Mouse (Mus musculus) lung, postnatal 10 days (tissue): ENCODE measurements around the gene Spata3.
A peak's percentile ranks its signal among the peaks of the same experiment; 100 is the strongest.

Source experiments
- DNase-seq: peaks from one replicate; pipeline ENCODE4 v3.0.0; 2021

Gene Spata3

DNA sequence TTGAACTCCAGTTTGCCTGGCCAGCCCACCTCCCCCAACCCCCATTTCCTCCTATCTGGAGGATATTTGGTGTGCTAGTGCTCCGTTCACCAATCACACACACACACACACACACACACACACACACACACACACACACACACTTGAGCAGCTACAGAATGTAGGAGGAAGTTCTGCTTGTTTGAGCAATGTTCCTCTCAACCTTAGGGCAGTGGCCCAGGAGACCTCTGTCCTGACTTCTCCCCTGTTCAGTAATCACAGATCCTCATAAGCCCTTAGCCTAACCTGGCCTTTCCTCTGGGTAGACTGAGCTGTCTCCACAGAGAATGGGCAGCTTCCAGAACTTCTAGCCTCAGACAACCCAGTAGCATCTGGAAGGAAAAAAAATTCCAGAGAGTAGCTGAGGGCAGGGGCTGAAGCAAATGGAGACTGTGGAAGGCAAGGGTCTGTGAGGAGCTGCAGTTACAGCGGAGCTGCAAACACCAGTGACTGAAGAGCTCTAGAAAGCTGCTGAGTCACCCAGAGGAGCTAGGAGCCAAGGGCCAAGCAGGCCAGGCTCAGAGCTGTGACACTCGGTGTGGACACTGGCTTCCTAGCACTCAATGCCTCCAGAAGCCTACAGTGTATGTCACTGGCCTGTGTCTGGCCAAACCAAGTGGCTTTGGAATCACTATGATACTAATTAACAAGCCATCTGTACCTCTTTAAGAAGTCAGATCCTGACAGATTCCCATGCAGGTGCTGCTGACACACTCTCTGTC, 21.8 kb downstream of the Spata3 start:
- DNase-seq, result peak; percentile 38

DNA sequence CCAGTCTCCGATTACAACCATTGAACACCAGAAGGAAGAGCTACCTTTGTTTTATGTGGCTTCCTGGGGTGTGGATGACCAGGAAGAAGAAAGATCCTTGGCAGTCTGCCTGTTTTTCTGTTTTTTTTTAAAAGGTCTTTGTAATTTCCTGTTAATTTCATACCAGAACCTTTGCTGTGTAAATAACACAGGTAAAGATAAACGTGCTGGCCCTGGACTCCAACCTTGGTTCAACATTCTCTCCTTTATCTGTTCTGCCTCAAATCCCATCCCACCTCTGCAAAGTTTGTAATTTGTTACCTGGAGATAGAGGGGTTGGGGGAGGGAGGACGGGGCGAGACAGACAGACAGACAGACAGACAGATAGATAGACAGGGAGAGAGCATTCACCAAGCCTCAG, 23.5 kb downstream of the Spata3 start:
- DNase-seq, result no peak

DNA sequence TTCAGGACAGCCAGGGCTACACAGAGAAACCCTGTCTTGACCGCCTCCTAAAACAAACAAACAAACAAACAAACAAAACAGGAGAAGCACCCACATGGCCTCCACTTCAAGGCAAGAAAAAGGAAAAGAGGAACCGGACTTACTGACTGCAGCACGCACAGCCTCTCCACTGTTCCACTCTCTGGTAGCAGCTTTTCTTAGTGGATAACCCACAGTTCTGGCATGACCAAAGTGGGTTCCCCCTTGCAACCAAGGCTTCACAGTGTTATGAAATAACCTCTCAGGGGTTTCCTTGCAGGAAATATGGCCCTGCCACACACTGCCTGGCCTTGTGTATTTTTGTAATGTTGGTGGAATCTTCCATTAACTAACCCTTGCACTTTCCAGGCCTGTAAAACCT, 24.2 kb downstream of the Spata3 start:
- no peak for DNase-seq

- DNase-seq, result no peak
These were observed 28.4 kb downstream of the Spata3 start for GRCm38 (mm10) chr1:86045056-86045455.

GRCm38 (mm10) chr1:86045848-86046805, 29.5 kb downstream of the Spata3 start, which contains the start of gene 2810459M11Rik:
Gene 2810459M11Rik (plus strand): TSS chr1:86045863.
- DNase-seq, result peak; percentile 36

GRCm38 (mm10) chr1:86046833-86047563, 30.4 kb downstream of the Spata3 start:
- no peak for DNase-seq

DNA sequence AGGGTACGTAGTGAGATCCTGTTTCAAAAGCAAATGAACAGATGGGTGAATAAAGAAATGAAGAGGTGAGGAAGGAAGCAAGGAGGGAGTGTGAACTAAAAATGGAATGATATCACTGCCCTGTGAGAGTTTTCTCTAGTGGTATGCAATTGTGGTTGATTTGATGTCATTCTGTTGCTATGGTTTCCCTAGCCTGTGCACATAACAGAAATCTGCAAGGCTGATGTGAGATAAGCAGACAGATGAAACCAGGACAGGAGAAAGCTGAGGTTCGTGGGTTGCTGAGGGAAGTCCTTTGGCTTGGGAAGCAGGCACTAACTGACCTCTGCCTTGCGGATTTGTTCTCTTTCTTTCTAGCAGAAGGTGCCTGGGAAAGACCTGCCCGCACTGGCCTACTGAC, 31.6 kb downstream of the Spata3 start:
- no peak for DNase-seq

GRCm38 (mm10) chr1:86048744-86049143, 32.1 kb downstream of the Spata3 start:
- no peak for DNase-seq

DNA sequence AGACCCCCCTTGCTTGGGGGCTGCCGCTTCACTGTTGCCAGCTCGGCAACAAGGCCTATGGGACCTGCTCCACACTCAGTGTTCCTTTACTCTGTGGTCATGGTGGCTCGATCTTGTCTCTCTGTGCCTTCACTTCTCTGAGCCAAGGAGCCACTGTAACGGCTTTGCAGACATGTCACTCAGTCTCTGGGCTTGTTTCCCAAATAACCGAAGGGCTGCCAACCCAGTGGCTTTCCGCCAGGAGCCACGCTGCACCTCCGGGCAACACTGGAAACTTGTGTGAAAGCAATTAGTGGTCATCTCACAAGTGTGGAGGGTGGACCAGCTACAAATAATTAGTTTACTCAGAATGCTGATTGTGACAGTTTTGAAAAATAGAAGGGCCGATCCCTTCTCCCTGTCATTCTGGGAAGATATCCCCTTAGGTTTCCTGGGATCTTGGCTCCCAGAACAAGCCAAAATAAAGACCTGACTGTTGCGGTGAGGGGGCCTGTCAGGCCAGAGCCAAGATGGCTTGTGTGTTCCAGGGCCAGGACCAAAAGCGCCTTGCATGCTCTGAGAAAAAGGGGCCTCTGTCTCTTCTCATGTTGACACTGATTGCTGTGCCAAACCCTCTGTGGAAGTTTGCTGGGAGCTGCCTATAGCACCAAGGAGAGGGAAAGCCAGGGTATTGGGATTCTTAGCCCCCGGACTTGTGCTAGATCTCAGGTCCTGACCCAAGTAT, 36.7 kb downstream of the Spata3 start:
- no peak for DNase-seq

- no peak for DNase-seq
These were observed 38.3 kb downstream of the Spata3 start for GRCm38 (mm10) chr1:86054943-86055342.

- no peak for DNase-seq
These were observed 39.7 kb downstream of the Spata3 start for GRCm38 (mm10) chr1:86056284-86056683.

- DNase-seq, result peak; percentile 96
These were observed 42.5 kb downstream of the Spata3 start for GRCm38 (mm10) chr1:86058856-86059769.

DNA sequence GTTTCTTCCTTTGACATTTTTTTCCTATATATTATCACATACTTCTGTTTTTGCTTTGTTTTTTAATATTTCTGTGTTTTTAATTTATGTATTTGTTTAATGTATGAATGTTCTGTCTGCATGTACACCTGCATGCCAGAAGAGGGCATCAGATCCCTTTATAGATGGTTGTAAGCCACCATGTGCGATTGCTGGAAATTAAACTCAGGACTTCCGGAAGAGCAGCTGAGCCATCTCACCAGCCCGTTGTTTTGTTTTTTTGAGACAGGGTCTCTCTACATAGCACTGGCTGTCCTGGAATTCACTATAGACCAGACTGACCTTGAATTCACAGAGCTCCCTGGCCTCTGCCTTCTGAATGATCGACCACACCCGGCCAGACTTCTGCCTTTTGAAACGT, 45.9 kb downstream of the Spata3 start:
- no peak for DNase-seq

DNA sequence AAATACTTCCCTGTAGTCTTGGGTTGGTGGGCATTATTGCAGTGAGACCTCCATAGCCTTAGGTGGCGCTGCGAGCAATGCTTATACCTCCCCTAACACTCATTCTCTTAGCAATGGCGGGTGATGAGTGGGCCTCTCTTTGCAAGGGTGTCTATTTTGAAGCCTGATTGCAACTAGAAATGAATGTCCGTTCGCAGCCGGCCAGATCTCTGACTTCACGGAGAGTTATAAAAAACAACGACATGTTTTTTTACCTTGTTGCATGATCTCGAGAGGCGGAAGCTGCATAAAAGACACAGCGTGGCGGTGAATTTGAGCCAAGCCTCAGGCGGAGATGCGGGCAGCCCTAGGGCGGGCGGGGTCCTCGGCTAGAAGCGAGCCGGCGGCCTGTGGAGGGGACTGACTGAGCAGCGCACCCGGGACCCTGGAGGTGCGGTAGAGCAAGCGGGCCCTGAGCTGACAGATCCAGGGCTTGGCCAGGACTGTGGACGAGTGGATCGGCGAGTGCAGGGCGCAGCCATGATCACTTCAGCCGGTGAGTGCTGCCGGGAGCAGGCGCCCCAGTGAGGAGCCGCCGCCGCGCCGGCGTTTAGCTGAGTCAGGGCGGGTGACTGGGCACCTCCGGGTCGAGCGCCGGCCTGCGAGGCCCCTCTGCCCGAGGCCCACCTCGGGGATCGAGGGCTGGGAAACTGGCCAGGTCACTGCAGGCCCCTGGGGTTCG, 47.8 kb downstream of the Spata3 start, which contains the start of gene Psmd1:
Gene Psmd1 (plus strand): TSS at position 117 of the 721 bp plus-strand sequence.
- peak; percentile 94 for DNase-seq

DNA sequence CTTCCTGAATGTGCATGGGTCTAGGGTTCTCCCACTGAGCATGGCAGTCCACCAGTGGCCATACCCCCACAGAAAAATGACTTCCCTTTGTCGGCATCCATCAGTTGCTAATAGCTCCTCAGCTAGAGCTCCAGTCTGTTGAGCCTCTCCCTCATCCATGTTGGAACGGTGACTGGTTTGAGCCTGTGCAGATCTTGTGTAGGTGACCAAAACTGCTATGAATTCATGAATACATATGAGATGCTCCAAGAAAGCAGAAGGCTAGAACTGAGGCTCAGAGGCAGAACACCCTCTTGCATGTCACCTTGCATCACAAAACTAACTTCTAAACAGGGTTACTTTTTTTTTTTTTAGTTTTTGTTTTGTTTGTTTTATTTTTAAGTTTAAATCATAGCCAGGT, 59.9 kb downstream of the Spata3 start:
- DNase-seq, result no peak
